Mouse (Mus musculus): ENCODE data around the gene Csad. TPM values are rescaled to one million over a fixed set of nuclear protein-coding genes. Genes with fewer than 3 reads are reported as not detected.
A peak's percentile ranks its signal among the peaks of the same experiment; 100 is the strongest.

Gene Csad
- total RNA-seq (2021): 10 to 100 TPM; 27.8 TPM

DNA sequence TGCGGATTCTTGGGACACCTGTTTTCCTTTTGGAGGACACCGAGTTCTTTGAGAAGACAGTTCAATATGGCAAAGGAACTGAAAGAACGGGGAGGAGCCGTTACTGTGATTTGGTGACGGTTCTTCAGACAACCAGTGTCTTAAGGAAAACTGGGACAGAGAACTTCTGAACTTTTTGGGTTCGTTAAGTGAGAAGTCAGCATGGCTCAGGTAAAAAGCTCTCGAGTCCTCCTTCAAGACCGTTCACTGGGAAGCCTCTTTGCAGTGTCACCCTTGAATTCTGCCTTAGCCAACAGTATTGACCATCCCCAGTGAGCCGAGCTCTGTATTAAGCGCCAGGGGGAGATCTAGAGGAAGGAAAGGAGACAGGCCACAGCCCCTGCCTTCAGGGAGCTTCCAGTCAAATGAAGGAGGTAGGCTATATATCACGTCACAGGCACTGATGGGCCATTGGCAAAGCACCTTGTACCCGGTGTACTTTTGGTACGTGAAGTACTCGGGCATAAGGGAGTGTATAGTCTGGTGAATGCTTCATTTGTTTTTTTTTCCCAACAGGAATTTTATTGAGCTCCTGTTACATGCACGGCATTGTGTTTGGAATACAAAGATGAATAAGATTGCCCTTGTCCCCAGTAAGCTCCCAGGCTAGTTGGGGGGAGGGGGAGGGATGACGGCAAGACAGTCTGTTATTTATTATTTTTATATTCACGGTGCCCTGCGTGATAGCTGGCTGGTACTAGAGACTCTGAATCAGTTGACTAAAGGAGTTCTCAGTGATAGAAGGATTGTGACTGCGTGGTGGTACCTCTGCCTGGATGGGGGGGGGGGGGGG, at the start of gene Csad:
Gene Csad, minus strand, starts transcription at position 51 of the 832 bp plus-strand sequence.
- intact Hi-C loops (cut with DNase I): no loop called here
- no peak for DNase-seq

GRCm38 (mm10) chr15:102250521-102250920, 46.0 kb upstream of the Csad start:
- intact Hi-C loops (cut with DNase I): no loop called here
- DNase-seq: no peak

DNA sequence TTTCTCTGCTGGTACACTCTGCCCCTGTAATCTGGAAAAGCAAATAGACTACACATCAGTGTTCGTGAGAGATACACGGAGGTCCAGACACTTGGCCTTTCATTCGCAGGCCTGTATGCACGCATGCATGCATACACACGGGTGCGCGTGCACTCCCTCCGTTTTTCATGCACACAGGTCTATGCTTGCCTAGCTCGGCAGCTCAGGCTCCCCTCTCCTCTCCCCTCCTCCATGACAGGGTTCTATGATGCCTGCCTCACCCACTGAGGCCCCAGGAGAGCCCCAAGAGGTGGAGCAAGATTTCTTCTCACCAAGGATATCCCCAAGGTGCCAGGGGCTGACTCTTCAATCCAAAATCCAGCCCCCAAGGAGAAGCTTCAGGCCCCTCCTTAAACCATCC, 45.4 kb upstream of the Csad start:
- DNase-seq: no peak
- intact Hi-C loops (cut with DNase I): loop anchor here (5.0 kb wide), 1 partner anchor 77 kb away; the partner anchor contains the start of gene Pfdn5

DNA sequence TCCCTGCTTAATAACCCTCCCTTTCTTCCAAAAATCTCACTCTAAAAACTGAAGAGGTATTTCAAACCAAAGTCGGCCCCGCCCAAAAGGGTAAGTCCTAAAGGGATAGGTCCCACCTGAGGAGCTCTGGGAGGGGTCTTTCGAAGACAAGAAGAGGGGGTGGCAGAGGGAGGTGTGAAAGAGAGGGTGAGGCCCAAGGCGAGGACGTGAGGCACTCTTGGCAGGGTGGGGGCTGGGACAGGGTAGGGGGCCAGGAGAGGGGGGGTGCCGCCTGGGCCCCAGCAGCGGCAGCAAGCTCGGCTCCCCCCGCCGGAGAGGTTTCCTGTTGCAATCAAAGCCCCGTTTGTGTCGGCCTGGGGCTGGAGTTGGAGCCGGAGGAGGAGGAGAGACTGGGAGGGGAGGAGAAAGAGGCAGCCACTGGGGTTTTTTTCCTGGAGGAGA, 44.7 kb upstream of the Csad start:
- no peak for DNase-seq
- intact Hi-C loops (cut with DNase I): loop anchor here (5.0 kb wide), 1 partner anchor 78 kb away; the partner anchor contains the start of gene Pfdn5

DNA sequence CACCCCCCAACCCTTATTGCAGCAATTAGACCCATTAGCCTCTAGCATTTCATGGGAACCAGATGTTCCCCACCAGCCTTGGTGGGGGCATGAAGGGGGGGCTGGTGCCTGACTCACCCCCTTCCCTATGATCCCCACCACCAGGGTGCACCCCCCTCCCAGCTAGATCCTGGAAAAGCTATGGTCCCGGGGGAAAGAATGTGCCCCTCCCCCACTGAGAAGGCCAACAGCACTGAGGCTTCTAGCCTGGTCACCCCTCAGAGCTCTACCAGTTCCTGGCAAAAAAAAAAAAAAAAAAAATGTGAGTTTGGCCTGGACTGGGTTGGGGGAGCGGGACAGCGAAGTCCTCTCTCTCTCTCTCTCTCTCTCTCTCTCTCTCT, 44.3 kb upstream of the Csad start:
- intact Hi-C loops (cut with DNase I): loop anchor here (5.0 kb wide), 1 partner anchor 78 kb away; the partner anchor contains the start of gene Pfdn5
- DNase-seq: no peak

DNA sequence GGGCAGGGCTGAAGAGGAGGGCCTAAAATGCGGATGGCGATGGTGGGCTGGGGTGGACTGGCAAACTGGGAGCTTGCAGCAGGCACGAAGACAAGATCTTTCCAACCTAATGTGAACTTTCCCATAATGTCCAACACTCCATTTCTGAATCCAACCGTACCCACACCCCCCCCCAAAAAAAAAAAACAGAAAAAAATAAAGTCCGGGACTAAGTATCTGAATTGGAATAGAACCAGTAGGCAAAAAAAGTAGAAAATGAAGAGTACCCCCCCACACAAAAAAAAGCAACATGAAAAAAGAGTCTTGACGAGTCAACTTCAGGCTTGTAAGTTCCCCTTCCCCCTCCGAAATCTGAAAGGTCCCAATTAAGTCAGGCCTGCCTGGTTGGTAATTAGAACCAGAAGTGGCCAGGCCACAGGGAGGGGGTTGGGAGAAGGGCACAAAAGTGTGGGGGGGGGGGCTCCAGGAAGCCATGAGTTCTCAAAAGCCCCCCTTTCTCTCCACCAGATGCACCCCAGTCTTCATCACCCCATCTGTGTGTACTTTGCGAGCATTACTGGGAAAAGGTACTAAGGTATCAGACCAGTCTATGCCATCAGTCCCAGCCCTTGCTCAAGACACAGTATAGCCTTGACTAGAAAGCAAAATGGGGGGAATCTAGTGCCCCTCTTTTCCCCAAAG, 43.7 kb upstream of the Csad start:
- intact Hi-C loops (cut with DNase I): loop anchor here (5.0 kb wide), 1 partner anchor 79 kb away; the partner anchor contains the start of gene Pfdn5
- DNase-seq: no peak

GRCm38 (mm10) chr15:102247252-102248130, 43.0 kb upstream of the Csad start:
- intact Hi-C loops (cut with DNase I): loop anchor here (5.0 kb wide), 1 partner anchor 80 kb away; the partner anchor contains the start of gene Pfdn5

GRCm38 (mm10) chr15:102246866-102247251, 42.3 kb upstream of the Csad start:
- DNase-seq: peak; percentile 86
- intact Hi-C loops (cut with DNase I): loop anchor here (5.0 kb wide), 1 partner anchor 80 kb away; the partner anchor contains the start of gene Pfdn5

More at GRCm38 (mm10) chr15:102247252-102248130, 43.0 kb upstream of the Csad start:
- peak; percentile 46 for DNase-seq

DNA sequence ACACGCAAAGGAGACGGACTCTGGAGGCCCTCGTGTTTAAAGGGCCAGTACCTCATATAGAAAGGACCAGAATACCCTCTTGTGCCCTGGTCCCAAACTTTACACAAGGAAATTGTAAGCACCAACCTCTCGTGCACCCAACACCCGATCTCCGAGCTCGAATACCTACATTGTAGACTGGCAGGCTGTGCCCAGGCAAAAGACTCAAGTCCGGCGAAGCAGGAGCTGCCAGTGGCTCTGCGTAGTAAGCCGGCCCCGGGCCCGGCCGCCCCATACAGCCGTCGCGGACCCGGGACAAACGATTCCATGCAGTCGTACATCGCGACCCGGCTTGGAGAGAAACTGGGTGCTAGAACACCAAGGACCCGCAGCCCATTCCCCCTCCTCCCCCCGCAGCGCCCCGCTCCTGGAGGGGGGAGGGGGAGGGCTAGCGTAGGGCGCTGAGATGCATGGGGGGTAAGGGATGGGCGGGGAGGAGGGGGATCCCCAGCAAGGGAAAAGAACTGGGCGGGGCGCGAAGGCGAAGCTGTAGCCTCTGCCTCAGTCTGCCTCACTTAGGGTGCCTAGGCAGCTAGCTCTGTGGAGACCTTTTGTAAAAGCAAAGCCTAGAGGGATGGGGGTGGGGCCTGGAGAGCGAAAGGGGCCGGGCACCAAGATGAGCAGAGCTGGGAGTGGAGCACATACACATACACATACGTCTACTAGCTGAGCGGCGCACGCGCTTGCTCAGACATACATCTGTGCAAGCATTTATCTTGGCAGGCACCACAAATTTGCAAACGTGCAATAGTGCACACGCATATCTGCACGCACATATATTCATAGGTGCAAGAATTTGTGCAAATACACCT, 41.6 kb upstream of the Csad start:
- peak; percentile 56 for DNase-seq
- intact Hi-C loops (cut with DNase I): loop anchor here (5.0 kb wide), 1 partner anchor 81 kb away; the partner anchor contains the start of gene Pfdn5

DNA sequence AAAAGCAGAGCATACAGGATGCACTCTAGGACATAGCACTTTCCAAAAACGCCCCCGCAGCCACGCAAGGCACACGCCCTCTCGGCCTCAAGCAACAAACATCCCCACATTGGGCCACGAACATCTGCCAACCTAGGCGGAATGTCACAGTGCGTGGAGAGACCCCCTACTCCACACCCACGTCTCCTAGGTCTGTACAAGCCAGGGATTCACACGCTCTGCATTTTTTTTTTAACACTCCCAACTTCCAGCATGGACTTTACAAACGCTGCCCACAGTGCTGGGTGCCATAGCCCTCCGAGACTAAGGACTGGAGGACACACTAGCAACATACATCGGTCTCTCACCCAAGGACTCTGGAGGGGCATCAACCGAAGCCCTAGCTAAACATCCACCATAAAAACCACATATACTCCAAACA, 40.9 kb upstream of the Csad start:
- no peak for DNase-seq
- intact Hi-C loops (cut with DNase I): loop anchor here (5.0 kb wide), 1 partner anchor 82 kb away; the partner anchor contains the start of gene Pfdn5

- intact Hi-C loops (cut with DNase I): loop anchor here (5.0 kb wide), 1 partner anchor 83 kb away; the partner anchor contains the start of gene Pfdn5
- DNase-seq: no peak
These were observed 40.0 kb upstream of the Csad start for GRCm38 (mm10) chr15:102244306-102245191.

GRCm38 (mm10) chr15:102243229-102244190, 39.0 kb upstream of the Csad start:
- intact Hi-C loops (cut with DNase I): no loop called here
- no peak for DNase-seq

DNA sequence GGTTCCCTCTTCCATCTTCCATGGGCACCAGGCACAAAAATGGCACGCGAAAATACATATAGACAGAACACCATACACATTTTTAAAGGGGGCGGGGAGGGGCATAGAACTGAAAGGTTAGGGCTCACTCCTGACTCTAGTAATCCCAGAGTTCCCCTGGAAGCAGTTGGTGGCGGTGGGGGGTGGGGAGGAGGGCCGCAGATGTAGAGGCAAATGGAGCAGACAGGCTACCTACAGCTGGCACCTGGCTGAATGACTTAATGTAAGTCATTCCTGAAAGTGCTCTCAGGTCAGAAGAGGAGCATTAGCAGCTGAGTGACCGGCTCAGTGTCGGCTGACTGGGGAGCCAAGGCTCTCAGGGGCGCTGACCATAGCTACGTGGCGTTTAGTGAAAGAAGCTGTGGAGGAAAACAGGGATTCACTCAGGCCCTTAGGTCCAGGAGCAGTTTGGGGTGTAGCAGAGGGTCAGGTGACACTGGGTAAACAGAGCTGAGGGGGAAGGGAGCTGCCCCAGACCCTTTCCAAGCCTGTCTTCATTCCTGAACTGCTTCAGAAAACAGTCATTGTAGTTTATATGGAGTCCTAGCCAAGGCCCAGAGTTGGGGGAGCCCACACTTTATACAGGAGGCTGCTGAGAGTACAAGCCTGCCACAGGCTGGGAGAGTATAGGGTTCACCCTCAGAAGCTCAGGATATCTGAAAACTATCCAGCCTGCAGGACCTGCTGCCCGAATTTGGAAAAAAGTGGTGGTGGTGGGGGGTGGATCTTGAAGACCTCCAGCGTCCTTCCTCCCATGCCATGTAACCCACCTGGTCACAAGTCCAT, 38.1 kb upstream of the Csad start:
- intact Hi-C loops (cut with DNase I): no loop called here
- DNase-seq: no peak

DNA sequence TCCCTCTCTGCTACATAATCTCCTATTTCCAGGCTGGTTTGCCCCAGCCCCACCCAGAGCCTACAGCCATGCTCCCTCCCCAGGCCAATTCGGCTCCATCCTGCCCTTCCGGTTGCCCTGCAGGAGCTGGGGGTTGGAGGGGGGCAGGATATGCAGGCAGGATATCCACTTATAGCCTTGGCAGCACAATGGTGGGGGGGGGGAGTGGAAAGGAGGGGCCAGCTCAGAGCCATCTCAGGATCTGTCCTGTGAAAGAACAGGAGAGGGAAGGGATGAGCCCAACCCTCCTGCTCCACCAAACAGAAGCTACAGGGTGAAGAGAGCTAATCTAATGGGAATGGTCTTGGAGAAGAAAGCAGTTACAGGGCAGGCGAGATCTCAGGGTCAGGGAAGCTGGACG, 36.1 kb upstream of the Csad start:
- no peak for DNase-seq
- intact Hi-C loops (cut with DNase I): no loop called here

DNA sequence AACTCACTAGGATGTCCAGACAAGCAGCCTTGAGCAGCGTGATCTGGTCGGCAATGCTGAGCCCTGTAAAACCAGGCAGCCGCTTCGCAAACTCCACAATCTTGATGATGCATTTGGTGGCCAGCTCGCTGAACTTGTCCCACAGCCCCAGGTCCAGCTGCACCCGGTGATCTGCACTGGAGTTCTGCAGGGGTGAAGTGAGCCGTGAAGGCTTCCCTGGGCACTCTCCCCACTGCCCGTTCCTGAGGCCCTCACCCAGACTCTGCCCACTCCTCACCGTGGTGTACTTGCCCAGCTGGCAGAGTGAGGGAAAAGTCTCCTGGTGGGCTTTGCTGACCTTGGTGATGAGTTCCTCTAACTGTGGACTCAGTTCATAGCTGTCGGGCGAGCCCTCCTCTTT, 35.3 kb upstream of the Csad start:
- intact Hi-C loops (cut with DNase I): no loop called here

DNA sequence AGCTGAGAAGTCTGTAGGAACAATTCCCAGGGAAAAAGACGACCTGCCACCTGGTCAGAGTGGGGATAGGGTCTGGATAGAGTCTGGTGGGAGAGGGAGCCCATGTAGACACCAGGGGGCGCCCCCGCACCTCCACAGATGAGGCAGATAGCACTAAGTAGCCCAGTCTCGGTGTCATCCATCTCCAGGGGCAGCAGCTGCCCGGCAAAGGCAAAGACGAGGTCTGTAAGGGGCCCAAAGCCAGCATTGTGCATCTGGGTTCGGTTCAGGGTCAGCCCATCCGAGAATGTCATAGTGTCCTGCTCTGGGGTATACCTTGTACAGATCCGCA, 34.7 kb upstream of the Csad start:
- peak; percentile 87 for DNase-seq

More for the DNA sequence above, 35.3 kb upstream of the Csad start:
- DNase-seq: no peak

More for the DNA sequence above, 34.7 kb upstream of the Csad start:
- intact Hi-C loops (cut with DNase I): no loop called here
